Mouse (Mus musculus): ENCODE data around the gene Nadk2. TPM values are rescaled to one million over a fixed set of nuclear protein-coding genes. Genes with fewer than 3 reads are reported as not detected.
A peak's percentile ranks its signal among the peaks of the same experiment; 100 is the strongest.

Nadk2 gene
- polyA plus RNA-seq, 1 experiment from 2014 or later = 13.7 TPM

DNA sequence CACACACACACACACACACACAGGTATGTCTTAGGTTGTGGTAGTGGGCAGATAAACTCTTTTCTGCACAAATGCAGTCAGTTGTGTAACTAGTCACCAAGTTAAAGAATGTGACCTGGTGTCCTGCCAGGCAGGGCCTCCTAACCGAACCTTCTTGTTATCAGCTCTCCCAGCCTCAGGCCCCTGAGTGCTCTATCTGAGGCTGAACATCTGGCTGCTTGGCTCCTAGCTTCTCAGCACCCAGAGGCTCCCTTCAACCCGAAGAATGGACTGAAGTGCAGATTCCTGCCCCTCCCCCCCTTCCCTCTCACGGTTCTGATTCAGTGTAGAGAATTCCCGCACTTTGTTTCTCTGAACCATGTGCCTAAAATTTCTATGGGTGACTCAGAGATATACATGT lies 3.6 kb downstream of the Nadk2 start:
- WGBS = 10% methylated on average over 4 of the region's 4 CpGs
- ATAC-seq (ENCODE audit: low FRiP score, low TSS enrichment) (no peak), DNase-seq (ENCODE audit: low spot score) (peak; percentile 30)
- Histone ChIP-seq H3K27me3 (ENCODE audit: control insufficient read depth, insufficient read depth, low read length) (no peaks in the 10 kb centered on the region), H3K4me3 (ENCODE audit: low read depth, low read length) (no peak overlapping the region), H3K9me3 (ENCODE audit: control insufficient read depth, low read length) (no peaks in the 10 kb centered on the region), H3K9ac (ENCODE audit: low read length) (no peak overlapping the region), H3K4me2 (replicated peaks; ENCODE audit: low read depth) (no peak overlapping the region), H3K36me3 (ENCODE audit: control insufficient read depth, insufficient read depth, low read length) (no peaks in the 10 kb centered on the region), H3K27ac (replicated peaks) (no peak overlapping the region), H3K4me1 (replicated peaks; ENCODE audit: control insufficient read depth, insufficient read depth) (peaks cover 10% of the 10 kb centered on the region; the same call in 1 of the 2 replicates)
- no peak for TF ChIP-seq CTCF (IDR thresholded peaks at IDR 0.05; ENCODE audit: low read depth)
- no peak for TF ChIP-seq EP300 (optimal IDR thresholded peaks at IDR 0.05)

DNA sequence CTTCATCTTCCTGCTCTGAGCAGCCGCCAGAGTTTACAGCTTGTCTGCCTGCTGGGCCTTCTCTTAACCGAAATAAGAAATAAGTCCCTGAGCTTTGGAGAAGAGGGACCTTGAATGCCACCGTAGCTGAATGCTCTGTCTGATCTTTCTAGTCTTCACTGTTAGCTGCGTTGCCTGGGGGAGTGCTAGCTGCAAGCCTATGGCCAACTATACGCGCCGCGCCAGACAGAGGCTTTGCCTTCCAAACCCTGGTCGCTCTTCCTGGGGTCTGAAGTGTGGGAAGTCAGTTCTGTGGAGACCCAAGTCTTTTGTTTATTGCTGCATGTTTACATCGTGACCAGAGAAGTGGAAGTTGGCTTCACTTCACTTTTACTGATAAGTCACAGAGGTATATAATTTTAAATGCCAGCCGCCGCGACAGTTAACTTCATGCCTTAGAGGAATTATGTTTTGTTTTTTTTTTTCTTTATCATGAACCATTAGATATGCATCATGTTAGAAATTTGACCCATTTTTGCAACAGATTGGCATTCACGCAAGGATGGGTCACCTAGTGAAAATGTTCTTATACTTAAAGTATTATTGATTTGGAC lies 4.6 kb downstream of the Nadk2 start:
- H3K9ac ChIP-seq (ENCODE audit: low read length) = no peak overlapping the region; the same call in 1 of the 2 replicates
- no peaks in the 10 kb centered on the region for H3K27me3 ChIP-seq (ENCODE audit: control insufficient read depth, insufficient read depth, low read length)
- DNase-seq (ENCODE audit: low spot score) (no peak), ATAC-seq (ENCODE audit: low FRiP score, low TSS enrichment) (no peak)
- no peaks in the 10 kb centered on the region for H3K9me3 ChIP-seq (ENCODE audit: control insufficient read depth, low read length)
- peaks cover 10% of the 10 kb centered on the region; the same call in 1 of the 2 replicates for H3K4me1 ChIP-seq (replicated peaks; ENCODE audit: control insufficient read depth, insufficient read depth)
- 55% methylated on average over 14 of the region's 14 CpGs for WGBS
- TF ChIP-seq EP300 (optimal IDR thresholded peaks at IDR 0.05) (no peak), CTCF (IDR thresholded peaks at IDR 0.05; ENCODE audit: low read depth) (no peak)
- H3K4me3 ChIP-seq (ENCODE audit: low read depth, low read length) = no peak overlapping the region
- H3K27ac ChIP-seq (replicated peaks) = no peak overlapping the region
- no peaks in the 10 kb centered on the region for H3K36me3 ChIP-seq (ENCODE audit: control insufficient read depth, insufficient read depth, low read length)
- H3K4me2 ChIP-seq (replicated peaks; ENCODE audit: low read depth) = no peak overlapping the region

DNA sequence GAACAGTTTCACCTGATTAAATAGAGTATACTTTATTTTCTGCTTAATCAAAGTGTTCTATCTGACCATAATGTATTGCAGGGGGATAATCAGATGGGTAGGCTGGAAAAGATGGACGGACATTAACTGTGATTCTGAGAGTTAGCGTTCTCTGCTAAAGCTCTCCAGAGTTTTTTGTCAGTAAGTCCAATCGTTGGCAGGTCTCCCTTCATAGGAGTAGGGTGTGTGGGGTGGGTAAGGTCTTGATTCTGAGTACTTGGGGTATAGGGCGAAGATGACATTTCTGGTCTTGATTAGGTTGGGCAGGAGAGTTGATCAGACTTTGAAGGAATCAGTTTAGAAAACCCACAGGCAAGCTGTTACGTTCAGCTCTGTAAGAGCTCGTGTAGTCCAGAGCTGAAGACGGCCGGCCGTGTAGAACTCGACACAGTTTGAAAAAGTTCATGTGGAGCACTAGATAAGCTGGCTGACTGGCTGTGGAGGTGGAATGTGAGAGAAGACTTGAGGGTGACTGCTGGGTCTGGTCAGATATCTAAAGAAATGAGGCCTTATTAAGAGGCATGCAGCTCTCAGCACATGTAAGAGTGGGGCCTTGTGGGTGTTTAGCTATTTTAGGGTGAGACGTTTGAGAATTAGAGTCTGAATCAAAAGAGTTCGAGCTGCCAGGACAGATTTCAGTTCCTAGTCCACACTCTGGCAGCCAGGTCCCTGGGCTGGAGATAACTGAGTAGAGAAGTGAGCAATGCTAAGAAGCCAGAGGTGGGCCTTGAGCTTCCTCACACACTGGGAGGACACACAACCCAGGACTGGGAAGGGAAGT lies 7.6 kb downstream of the Nadk2 start:
- no peak overlapping the region for H3K9ac ChIP-seq (ENCODE audit: low read length)
- no peaks in the 10 kb centered on the region for H3K36me3 ChIP-seq (ENCODE audit: control insufficient read depth, insufficient read depth, low read length)
- H3K9me3 ChIP-seq (ENCODE audit: control insufficient read depth, low read length) = no peaks in the 10 kb centered on the region
- TF ChIP-seq CTCF (IDR thresholded peaks at IDR 0.05; ENCODE audit: low read depth) = no peak
- no peak for TF ChIP-seq EP300 (optimal IDR thresholded peaks at IDR 0.05)
- no peaks in the 10 kb centered on the region for H3K27me3 ChIP-seq (ENCODE audit: control insufficient read depth, insufficient read depth, low read length)
- no peak overlapping the region for H3K4me2 ChIP-seq (replicated peaks; ENCODE audit: low read depth)
- WGBS = 59% methylated on average over 12 of the region's 12 CpGs
- DNase-seq (ENCODE audit: low spot score) = peak; percentile 27
- ATAC-seq (ENCODE audit: low FRiP score, low TSS enrichment) = 0 out of 2 replicates have a peak, but pooled peaks have one; percentile 22
- 0 out of 2 replicates have a peak overlapping the region, but pooled peaks have one; percentile 36 for H3K27ac ChIP-seq (replicated peaks)
- H3K4me1 ChIP-seq (replicated peaks; ENCODE audit: control insufficient read depth, insufficient read depth) = peaks cover 5% of the 10 kb centered on the region; the same call in 1 of the 2 replicates
- no peak overlapping the region for H3K4me3 ChIP-seq (ENCODE audit: low read depth, low read length)

DNA sequence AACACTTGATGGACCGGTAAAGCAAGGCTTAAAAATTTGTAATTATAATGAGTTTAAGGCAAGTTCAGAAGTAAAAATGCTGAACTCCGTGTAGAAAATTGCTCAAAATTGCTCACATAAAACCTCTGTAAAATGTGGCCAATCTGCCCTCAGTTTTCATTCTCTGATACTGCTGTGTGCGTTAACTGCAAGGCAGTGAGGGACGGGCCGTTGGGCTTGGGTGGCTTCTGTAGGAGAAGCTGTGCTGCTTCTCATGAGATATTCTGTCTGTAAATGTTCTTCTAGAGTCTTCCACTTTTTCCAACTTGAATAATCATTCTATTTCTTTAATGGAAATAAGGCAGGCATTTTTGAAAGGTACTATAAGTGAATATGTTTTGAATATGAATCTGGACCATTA lies 8.6 kb downstream of the Nadk2 start:
- no peak for ATAC-seq (ENCODE audit: low FRiP score, low TSS enrichment)
- Histone ChIP-seq H3K4me2 (replicated peaks; ENCODE audit: low read depth) (no peak overlapping the region), H3K36me3 (ENCODE audit: control insufficient read depth, insufficient read depth, low read length) (no peaks in the 10 kb centered on the region), H3K4me1 (replicated peaks; ENCODE audit: control insufficient read depth, insufficient read depth) (peaks cover 2% of the 10 kb centered on the region; the same call in 1 of the 2 replicates), H3K9ac (ENCODE audit: low read length) (no peak overlapping the region), H3K4me3 (ENCODE audit: low read depth, low read length) (no peak overlapping the region), H3K27me3 (ENCODE audit: control insufficient read depth, insufficient read depth, low read length) (no peaks in the 10 kb centered on the region), H3K27ac (replicated peaks) (no peak overlapping the region), H3K9me3 (ENCODE audit: control insufficient read depth, low read length) (no peaks in the 10 kb centered on the region)
- no peak for TF ChIP-seq CTCF (IDR thresholded peaks at IDR 0.05; ENCODE audit: low read depth)
- no peak for TF ChIP-seq EP300 (optimal IDR thresholded peaks at IDR 0.05)
- 51% methylated on average over 5 of the region's 5 CpGs for WGBS
- DNase-seq (ENCODE audit: low spot score) = no peak

DNA sequence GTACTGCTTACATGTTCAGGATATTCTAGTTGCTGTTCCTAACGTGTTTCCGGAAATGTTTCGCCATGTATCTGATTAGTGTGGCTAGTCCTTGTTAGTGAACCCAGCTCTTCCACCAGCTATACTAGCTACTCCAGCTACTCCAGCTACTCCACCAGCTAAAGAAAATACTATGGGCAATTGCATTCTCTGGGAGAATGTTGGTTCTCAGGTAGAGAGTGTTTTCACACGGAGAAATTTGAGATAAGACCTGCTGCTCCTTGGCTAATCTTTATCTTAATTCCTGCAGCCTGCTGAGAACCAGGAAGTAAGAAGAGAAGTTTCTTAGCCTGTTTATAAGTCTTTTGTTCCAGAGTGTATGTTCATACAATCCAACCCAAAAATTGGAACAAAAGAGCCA lies 9.1 kb downstream of the Nadk2 start:
- DNase-seq (ENCODE audit: low spot score) (no peak), ATAC-seq (ENCODE audit: low FRiP score, low TSS enrichment) (peak; percentile 62)
- Histone ChIP-seq H3K4me2 (replicated peaks; ENCODE audit: low read depth) (0 out of 2 replicates have a peak overlapping the region, but pooled peaks have one; percentile 8), H3K4me3 (ENCODE audit: low read depth, low read length) (no peak overlapping the region), H3K9me3 (ENCODE audit: control insufficient read depth, low read length) (no peaks in the 10 kb centered on the region), H3K9ac (ENCODE audit: low read length) (no peak overlapping the region), H3K27me3 (ENCODE audit: control insufficient read depth, insufficient read depth, low read length) (no peaks in the 10 kb centered on the region), H3K4me1 (replicated peaks; ENCODE audit: control insufficient read depth, insufficient read depth) (no peaks in the 10 kb centered on the region; the same call in 1 of the 2 replicates), H3K27ac (replicated peaks) (peak overlapping the region; percentile 63), H3K36me3 (ENCODE audit: control insufficient read depth, insufficient read depth, low read length) (no peaks in the 10 kb centered on the region)
- no peak for TF ChIP-seq CTCF (IDR thresholded peaks at IDR 0.05; ENCODE audit: low read depth)
- TF ChIP-seq EP300 (optimal IDR thresholded peaks at IDR 0.05) = no peak
- WGBS = 49% methylated on average over 4 of the region's 4 CpGs

DNA sequence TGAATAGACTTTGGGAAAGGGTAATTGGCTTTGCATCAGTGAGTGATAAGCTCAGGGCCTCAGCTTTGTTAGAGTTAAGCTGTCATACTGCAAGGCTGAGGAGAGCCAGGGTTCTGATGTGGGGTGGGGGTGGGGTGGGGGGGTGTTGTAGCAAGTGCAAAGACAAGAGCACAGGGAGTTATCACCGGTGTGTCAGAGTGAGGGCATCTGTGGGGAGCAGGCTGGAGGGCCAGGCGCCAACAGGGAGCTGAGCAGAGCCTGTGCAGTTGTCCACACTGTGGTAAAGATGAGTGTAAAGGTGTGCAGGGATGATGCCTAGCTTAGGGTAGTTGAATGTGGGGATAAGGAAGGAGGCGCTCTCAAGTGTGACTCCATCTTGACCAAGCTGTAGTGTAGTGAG lies 10.2 kb downstream of the Nadk2 start:
- no peak for DNase-seq (ENCODE audit: low spot score)
- Histone ChIP-seq H3K4me1 (replicated peaks; ENCODE audit: control insufficient read depth, insufficient read depth) (no peaks in the 10 kb centered on the region), H3K36me3 (ENCODE audit: control insufficient read depth, insufficient read depth, low read length) (no peaks in the 10 kb centered on the region), H3K4me3 (ENCODE audit: low read depth, low read length) (no peak overlapping the region), H3K4me2 (replicated peaks; ENCODE audit: low read depth) (no peak overlapping the region), H3K27me3 (ENCODE audit: control insufficient read depth, insufficient read depth, low read length) (no peaks in the 10 kb centered on the region), H3K9ac (ENCODE audit: low read length) (no peak overlapping the region), H3K27ac (replicated peaks) (no peak overlapping the region), H3K9me3 (ENCODE audit: control insufficient read depth, low read length) (no peaks in the 10 kb centered on the region)
- 75% methylated on average over 3 of the region's 3 CpGs for WGBS
- no peak; the same call in 1 of the 2 replicates for ATAC-seq (ENCODE audit: low FRiP score, low TSS enrichment)
- TF ChIP-seq CTCF (IDR thresholded peaks at IDR 0.05; ENCODE audit: low read depth) (no peak), EP300 (optimal IDR thresholded peaks at IDR 0.05) (no peak)
